Mouse (Mus musculus): ENCODE measurements around the gene Nptxr. TPM values are rescaled to one million over a fixed set of nuclear protein-coding genes. Genes with fewer than 3 reads are reported as not detected.
"Not testable (repeated sequence)": the region's sequence is repeated elsewhere in the genome, so short reads cannot be mapped to it uniquely, and the experiment has no call there.

Gene Nptxr
- total RNA-seq, 2 experiments from 2014 or later: 773 to 802 TPM

DNA sequence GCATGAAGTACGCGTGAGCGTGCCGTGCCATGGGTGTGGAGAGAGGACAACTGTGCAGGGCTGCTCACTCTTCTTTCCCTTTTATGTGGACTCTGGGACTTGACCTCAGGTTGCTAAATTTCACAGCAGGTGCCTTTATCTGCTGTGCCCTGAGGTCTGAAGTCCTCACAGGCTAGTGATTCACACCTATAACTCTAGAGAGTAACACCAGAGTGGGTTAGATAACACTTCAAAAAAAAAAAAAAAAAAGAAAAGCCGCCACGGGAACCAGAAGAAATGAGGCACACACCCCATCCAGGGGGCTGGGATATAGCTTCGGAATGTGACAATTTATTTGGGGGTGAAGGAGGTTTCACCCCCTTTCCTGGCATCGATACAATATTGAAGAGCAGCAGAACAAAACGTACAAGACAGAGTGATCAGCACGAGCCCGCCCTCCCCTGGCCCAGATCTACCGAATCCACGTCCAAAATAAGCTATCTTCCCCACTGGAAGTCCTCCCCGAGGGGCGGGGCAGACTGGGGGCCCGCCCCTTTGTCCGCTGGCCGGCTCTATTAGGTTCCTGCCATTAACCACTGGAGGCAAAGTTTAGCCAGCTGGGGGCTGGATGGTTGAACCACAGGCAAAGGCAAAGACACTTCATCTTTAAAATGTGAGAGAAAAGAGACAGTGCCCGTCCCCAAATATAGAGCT, 19.2 kb upstream of the Nptxr start:
- DNase-seq (ENCODE audit: extremely low spot score in 1 of 2, low spot score in 1 of 2): no peak

DNA sequence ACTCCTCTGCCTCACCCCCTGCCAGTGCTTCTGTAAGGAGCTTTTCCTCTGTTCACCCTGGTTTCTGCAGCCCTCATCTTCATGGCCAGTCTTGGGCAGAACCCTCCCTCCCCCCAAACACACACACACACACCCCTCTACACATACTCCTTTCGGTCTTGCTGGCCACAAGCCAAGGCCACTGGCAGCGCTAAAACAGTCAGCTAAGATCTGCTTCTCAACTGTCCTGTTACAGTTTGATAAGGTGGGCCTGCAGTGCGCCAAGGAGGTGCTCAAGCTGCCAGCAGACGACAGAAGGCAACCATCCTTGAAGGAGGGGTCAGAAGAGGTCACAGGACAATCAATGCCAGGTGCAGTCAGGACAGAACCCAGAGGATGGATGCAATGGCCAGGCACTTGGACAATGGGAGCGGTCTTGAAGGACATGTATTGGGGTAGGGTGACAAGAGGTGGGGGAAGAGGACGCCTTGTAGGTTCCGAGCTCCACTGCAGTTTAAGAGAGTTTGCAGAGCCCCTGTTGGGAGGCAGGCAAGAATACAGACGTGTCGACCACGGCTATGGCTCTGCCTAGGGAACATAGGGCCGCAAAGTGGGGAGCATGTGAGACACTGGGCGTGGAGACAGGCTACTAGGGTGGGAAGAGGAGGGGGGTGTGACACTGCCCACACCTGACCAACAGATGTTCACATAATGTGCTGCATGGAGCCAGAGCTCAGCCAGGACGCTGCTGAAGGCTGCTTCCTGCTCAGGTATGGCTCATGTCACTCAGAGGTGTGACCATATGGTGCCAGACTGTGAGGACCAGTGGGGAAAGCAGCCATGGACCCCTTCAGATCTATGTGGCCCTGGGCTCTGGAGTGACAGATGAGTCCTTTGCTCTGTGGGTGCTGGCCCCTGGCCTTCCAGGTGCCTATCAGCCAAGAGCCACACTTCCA, 18.0 kb upstream of the Nptxr start:
- DNase-seq (ENCODE audit: extremely low spot score in 1 of 2, low spot score in 1 of 2): no peak

DNA sequence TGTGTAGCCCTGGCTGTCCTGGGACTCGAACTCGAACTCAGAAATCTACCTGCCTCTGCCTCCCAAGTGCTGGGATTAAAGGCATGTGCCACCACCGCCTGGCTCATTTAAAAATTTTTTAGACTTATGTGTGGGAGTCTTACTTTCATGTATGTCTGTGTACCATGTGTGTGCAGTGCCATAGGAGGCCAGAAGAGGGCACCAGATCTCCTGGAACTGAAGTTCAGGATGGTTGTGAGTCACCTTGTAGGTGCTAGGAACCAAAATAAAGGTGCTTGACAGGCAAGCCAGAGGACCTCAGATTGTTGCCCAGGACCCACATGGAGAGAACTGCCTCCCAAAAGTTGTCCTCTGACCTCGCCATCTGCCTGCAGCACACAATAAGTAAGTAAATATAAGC, 13.8 kb upstream of the Nptxr start:
- DNase-seq (ENCODE audit: extremely low spot score in 1 of 2, low spot score in 1 of 2): no peak

DNA sequence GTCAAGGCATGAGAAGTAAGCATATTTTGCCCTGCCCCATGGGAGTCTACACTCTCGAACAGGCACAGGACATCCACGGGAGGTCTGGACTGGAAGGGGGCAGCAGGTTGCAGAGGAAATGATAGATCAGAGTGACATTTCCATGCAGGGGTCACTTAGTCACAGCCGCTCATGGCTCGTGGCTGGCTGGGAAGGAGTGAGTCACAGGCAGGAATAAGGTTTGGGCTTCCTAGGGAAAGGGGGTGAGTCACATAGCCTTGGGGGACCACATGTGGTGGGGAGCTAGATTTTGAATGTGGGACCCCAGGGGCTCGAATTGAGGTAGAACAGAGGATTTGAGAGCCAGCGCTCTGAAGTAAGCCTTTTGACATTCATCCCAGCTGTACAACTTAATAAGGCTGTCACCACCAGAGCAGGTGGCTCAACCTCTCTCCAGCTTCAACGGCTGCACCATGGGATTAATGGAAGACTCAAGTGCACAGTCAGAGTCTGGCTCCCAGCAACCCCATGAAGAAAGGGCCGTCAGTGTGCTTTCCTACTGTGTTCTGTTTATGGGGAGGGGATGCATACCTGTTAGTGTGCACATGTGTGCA, 9.2 kb upstream of the Nptxr start:
- no peak for DNase-seq (ENCODE audit: extremely low spot score in 1 of 2, low spot score in 1 of 2)

DNA sequence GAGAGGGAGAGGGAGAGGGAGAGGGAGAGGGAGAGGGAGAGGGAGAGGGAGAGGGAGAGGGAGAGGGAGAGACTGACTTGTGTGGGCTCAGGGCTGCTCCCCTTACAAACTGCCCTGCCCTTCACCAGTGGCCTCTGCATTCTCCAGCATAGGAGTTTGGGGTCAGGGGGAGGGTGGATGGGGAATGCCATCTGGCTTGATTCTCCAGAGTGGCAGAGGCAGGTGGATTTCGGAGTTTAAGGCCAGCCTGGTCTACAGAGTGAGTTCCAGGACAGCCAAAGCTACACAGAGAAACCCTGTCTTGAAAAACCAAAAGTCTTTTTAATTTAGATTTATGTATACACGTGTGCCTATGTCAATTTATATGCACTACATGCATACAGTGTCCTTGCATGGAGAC, 8.3 kb upstream of the Nptxr start:
- not testable (repeated sequence) for DNase-seq (ENCODE audit: extremely low spot score in 1 of 2, low spot score in 1 of 2)

DNA sequence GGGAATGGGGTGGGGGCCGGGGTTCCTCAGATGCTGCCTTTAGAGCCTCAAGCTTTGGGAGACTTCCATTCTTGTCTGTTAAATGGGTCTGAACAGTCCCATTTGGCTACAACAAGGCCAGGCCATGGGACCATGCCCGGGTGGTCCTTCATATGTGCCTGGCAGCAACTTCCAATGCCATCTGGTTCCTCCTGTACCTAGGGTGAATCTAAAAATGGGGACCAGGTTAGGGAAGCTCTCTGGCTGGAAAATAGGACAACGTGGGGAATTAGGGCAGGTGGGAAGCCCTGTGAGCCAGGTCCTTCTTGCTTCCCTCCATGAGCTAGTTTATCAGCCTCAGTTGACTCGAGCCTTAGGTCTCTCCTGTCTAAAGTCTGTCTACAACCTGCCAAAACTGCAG, 6.4 kb upstream of the Nptxr start:
- DNase-seq (ENCODE audit: extremely low spot score in 1 of 2, low spot score in 1 of 2): no peak

DNA sequence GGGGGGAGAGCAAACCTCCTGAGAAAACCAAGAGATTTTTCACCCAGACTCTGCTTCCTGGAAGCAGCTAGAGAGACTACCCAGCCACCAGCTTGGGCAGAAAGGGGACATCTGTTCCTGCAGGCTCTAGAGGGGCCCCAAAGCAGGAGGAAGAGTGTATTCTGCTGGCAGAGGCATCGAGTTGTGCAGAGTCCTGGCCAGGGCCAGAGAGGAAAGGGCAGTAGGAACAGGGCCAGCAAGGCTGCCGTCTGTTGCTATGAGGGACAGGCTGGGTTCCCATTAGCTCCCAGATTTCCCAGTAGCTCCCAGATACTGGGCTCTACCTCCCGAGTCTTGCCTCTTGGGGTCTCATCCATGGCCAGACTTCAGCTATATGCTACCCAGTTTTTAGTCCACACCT, 5.5 kb upstream of the Nptxr start:
- no peak for DNase-seq (ENCODE audit: extremely low spot score in 1 of 2, low spot score in 1 of 2)

DNA sequence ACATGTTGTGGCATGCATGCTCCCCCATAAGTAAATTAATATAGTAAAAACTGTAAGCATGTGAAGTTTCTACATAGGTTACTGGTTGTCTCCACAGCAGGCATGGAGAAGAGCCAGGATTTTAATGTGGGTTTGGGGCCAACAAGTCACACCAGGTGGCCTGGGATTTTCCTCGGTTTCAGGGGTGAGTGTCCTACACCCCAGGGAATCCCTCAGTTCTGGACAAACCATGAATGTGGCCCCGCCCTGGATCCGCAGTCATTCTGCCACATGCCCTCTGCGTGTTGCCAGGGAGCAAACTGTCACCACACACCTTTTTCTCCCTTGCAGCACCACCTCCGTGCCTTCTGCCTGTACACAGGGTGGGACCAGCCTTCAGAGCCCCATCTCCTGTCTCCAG, 4.1 kb upstream of the Nptxr start:
- no peak for DNase-seq (ENCODE audit: extremely low spot score in 1 of 2, low spot score in 1 of 2)

DNA sequence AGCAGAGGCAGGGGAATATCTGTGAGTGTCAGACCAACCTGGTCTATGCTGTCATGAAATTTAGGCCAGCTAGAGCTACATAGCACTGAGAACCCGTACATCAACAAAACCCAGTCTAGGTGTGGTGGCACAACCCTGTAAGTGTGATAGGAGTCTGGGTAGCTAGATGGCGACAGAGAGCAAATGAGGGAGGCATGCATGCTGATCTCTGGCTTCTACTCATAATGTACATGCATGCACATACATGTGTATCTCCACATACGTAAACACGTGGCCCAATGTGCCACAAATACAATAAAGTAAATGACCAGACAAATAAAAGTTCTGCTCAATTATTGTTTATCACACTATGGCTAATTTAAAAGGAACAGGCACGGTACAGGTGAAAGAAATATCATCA, 3.5 kb upstream of the Nptxr start:
- peak in 1 of 2 experiments; percentile 69 for DNase-seq (ENCODE audit: extremely low spot score in 1 of 2, low spot score in 1 of 2)

DNA sequence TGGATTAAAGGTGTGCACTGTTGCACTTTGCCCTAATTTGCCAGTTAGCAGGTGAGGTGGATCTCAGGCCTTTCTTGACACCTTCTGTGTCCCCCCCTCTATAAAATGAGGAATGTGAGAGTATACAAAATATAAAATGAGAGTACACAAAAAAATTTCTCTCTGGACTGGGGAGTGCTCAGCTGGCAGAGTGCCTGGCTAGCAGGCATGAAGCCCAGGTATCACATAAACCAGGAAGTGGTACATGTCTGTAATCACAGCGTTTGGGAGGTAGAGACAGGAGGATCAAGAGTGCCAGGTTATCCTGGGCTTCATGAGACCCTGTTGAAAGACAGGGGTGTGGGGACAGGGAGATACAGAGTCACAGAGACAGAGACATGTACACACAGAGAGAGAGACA, 2.5 kb upstream of the Nptxr start:
- DNase-seq (ENCODE audit: extremely low spot score in 1 of 2, low spot score in 1 of 2): no peak

DNA sequence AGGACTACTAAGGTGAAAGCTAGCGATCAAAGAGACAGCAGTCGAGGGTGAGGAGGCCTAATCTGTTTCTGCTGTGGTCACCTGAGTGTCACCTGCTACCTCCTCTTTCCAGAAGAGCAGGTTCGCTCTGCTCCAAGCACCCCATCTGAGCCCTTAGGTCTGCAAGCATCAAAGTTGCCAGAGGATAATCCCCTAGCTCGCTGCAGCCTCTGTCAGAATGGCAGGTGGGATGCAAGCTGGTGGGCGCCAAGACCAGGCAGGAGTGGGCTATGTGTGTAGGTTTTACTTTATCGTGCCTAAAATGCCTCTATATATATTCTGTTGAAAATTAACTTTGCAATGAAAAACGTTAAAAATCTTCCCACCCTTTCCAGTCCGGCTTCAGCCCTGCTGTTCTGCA, 680 bp upstream of the Nptxr start:
- DNase-seq (ENCODE audit: extremely low spot score in 1 of 2, low spot score in 1 of 2): no peak

DNA sequence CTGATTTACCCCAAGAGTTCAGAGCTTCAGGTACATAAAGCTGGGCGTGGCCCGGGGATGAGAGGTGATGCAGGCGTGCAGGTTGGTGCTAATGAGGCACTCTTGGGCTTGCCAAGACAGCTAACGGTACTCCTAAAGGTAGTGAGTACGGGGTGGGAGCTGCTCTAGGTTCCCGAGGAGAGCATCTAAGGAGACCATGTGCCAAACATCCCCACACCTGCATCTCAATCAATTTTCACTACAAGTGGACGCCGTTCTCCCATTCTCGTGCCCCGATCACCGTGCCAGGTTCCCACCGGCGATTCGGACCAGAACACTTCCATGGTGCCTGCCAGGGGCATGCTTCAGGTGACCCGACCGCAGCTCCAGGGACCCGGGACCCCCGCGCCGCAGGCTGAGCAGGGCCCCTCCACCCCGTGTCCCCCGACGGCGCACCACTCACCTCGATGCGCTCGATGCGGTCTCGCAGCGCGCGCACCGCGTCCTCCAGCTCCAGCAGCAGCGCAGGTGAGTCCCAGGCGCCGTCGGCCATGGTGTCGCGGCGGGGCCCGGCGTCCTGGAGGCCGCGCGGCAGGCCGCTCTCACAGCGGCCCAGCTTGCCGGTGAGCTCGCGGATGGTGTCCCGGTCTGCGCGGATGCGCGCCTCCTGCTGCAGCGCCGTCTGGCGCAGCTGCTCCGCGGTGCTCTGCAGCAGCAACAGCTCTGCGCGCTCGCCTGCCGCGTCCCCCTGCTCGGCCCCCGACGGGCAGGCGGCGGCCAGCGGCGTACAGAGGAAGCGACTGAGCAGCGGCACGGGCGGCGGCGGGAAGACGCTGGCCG, 824 bp downstream of the Nptxr start:
- no peak for DNase-seq (ENCODE audit: extremely low spot score in 1 of 2, low spot score in 1 of 2)

DNA sequence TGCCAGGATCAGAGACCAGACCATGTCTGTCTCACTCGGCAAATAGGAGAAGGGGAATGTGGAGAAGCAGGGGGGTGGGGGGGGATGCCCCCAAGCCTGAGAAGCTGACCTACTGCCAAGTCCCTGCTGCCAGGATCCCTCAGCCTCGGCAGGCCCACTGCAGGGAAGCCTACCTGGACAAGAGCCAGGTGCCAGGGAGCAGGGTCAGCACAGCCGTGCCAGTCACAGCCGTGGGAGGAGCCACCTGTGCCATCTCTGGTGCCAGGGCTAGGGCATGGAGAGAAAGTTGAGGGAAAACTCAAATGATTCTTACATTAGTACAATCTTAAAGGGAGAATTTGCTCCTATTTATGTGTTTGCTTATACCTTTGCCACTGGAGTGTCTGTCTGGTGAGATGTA, 2.3 kb downstream of the Nptxr start:
- DNase-seq (ENCODE audit: extremely low spot score in 1 of 2, low spot score in 1 of 2): no peak

DNA sequence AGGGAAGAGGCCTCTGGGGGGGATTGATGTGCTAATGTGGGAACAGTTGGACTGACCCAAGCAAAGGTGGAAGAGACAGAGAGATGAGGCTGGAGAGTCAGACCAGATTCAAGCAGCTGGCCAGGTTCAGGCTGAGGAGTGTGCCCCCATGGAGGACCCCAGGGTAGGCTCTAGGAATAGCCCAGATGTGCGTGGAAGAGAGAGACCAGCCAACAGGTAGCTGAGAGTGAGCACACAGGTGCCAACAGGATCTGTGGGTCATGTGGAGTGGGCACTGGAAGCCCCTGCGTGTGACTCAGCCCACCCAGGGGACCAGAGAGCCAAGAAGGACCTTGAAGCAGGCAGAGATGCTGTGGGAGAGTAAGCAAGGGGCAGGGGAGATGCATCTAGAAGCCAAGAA, 2.9 kb downstream of the Nptxr start:
- DNase-seq (ENCODE audit: extremely low spot score in 1 of 2, low spot score in 1 of 2): no peak

DNA sequence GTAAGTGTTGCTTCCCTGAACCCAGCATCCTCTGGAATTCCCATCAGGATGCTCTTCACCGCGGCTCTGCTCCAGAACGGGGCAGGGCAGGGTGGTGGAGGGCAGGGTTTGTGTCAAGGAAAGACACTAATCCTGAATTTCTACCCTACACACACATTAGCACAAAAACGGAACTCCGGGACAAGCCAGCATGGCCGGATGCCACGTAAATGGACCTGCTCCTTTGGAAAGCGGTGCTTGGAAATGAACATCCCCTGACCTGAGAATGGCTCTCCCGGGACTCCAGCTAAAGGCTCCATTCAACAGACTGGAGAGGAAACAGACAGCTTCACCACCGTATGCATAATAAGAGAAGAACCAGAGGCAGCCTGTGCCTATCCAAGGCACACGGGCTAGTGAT, 3.9 kb downstream of the Nptxr start:
- no peak for DNase-seq (ENCODE audit: extremely low spot score in 1 of 2, low spot score in 1 of 2)

DNA sequence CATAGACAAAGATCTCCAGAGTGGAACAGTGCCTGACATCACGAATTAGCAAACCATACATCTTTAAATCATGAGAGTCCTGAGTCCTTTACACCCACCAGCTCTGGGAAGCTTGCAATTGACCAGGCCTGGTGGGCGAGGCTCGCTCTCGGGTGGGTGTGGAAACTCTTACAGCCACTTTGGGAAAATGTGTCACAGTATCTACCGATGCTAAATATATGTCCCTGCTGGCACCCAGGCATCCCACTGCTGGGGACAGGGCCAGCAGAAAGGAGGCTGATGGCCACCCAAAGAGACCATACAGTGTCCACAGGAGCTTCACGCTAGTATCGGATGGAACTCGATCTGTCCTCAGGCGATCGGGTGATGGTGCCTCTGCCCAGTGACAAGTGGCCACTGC, 6.0 kb downstream of the Nptxr start:
- DNase-seq (ENCODE audit: extremely low spot score in 1 of 2, low spot score in 1 of 2): no peak

DNA sequence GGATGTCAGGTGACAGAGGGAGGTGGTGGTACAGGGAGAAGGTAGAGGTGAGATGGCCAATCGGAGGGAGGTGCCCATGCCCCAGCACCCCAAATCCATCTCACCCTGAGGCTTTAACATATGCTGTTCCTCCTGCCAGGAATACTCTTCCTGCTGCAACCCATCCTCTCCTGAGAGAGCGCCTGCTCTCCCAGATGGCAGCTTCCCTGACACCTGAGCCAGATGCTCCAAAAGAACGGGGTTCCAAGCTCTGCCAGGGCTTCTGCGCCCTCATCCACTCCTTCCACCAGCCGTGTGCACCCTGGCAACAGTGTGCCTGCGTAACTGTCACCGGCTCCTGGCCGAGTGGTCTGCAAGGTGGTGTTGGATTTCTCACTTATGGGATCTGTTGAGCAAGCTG, 6.9 kb downstream of the Nptxr start:
- no peak for DNase-seq (ENCODE audit: extremely low spot score in 1 of 2, low spot score in 1 of 2)

DNA sequence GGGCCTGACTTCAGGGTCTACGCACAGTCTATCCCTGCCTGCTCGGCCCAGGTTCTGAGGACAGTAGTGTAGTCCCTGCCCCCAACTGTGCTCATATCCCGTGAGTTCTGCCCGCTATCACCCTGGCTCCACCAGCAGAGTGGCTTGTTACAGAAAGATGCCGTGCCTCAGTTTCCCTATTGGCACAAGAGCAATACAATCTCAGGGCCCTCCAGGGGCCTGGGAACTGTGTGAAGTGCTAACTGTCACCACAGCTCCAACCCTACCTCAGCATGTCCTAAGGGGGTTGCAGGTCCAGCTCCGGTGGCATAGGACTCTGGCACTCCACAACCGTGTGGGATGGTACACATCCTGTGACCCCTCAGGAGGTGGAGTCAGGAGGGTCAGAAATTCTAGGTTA, 7.5 kb downstream of the Nptxr start:
- no peak for DNase-seq (ENCODE audit: extremely low spot score in 1 of 2, low spot score in 1 of 2)

DNA sequence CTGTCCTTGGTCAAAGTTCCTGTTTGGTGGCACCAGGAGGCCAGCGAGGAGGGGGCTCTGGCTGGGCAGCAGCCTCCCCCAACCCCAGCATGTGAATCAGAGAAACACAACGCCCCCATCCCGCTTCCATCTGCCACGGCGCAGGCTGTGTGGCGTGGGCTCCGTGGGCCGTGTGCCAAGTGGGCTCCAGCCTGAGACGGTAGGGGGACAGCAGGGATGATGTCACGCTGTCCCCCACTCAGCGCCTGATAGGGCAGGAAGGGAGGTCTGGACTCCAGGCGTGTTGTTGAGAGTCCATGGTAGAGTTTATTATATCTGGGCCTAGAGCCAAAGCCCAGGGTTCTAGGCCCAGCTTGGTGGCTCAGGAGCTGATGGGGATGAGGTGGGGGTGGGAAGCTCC, 8.3 kb downstream of the Nptxr start:
- DNase-seq (ENCODE audit: extremely low spot score in 1 of 2, low spot score in 1 of 2): peak; percentile 61 to 63

DNA sequence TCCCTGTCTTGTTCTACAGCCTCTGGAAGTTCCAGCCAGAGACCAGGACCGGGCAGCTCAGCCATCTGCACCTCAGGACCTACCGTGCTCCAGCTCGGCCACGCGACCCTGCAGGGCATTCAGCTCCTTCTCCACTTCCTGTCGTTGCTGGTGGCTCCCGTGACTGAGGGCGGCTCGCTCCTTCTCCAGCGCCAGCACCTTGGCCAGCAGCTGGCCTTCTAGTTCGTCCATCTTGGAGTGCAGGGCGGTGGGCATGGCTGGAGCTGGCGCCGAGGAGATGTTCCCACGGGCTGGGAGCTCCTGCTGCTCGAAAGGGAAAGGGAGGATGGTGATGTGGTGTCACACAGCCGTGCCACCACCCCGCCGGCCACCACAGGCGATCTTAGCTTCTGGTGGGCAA, 10.4 kb downstream of the Nptxr start:
- DNase-seq (ENCODE audit: extremely low spot score in 1 of 2, low spot score in 1 of 2): no peak

DNA sequence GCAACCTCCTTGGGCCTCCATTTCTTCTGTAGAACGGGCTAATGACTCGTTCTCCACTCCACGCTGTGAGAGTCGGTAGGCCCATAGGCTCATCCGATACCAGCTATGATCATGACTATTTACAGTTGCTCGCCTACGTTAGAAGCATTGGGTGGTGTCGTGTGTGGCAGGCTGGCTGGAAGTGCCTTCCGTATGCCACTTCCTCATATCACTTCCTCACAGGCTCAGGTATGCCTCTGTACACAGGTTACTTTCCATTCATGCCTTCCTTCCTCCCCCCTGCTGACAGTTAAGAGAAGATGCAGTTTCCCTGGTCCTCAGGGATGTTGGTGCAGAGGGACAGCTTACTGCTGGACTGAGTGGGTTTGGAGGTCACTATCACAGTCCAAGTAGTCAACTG, 11.5 kb downstream of the Nptxr start:
- DNase-seq (ENCODE audit: extremely low spot score in 1 of 2, low spot score in 1 of 2): no peak
